In genomic region chr6:127329191-127330014, GRCm38 (mm10) we compare ENCODE assay signal across 8 mouse cellular contexts.
A peak's percentile ranks its signal among the peaks of the same experiment; 100 is the strongest.
DNase-seq lines count a peak whose midpoint lies in the region; ATAC-seq and TF ChIP-seq lines count a peak whose summit lies in the region.

No protein-coding gene starts in this region.

- H3K27me3 ChIP-seq in heart, embryonic 10.5 days (ENCODE audit: insufficient read depth, poor library complexity, severe bottlenecking): no peaks in the 10 kb centered on the region
- no peaks in the 10 kb centered on the region; the same call in 1 of the 2 replicates for H3K27me3 ChIP-seq in forebrain, embryonic 16.5 days (replicated peaks; ENCODE audit: control insufficient read depth, insufficient read depth, low read length)
- no peaks in the 10 kb centered on the region for H3K27me3 ChIP-seq in liver, embryonic 16.5 days (ENCODE audit: control insufficient read depth, insufficient read depth, low read depth, low read length)

- intact Hi-C loops in heart, postnatal 36 days (cut with DNase I): no loop called here

- H3K4me1 ChIP-seq in heart, embryonic 10.5 days: peaks cover 57% of the 10 kb centered on the region
- no peaks in the 10 kb centered on the region for H3K4me1 ChIP-seq in ES-E14 (ENCODE audit: control insufficient read depth in 2 of 2, insufficient read depth in 2 of 2, low read length in 2 of 2, poor library complexity in 1 of 2)
- peaks cover 28% of the 10 kb centered on the region for H3K4me1 ChIP-seq in forebrain, embryonic 16.5 days (replicated peaks; ENCODE audit: control insufficient read depth, insufficient read depth, low read length)
- peaks cover 52% of the 10 kb centered on the region for H3K4me1 ChIP-seq in liver, embryonic 16.5 days (ENCODE audit: control insufficient read depth, low read depth, low read length)

- H3K4me2 ChIP-seq in forebrain, embryonic 16.5 days (ENCODE audit: low read length): peak overlapping the region; percentile 66
- H3K4me2 ChIP-seq in liver, embryonic 16.5 days (ENCODE audit: low read depth, low read length): peak overlapping the region; percentile 89

- in situ Hi-C loops in ES-E14 (cut with MboI; ENCODE audit: low sequenced_read_pairs in 2 of 2, unreplicated experiment in 2 of 2): no loop called here

- no peak overlapping the region for H3K9ac ChIP-seq in ES-E14 (ENCODE audit: insufficient read depth, low read depth, low read length, poor library complexity, severe bottlenecking)
- peak overlapping the region; percentile 69 for H3K9ac ChIP-seq in forebrain, embryonic 16.5 days (replicated peaks; ENCODE audit: low read depth, low read length)
- peak overlapping the region; percentile 63 for H3K9ac ChIP-seq in liver, embryonic 16.5 days (ENCODE audit: low read depth, low read length)

- peak overlapping the region; percentile 64 for H3K4me3 ChIP-seq in heart, embryonic 10.5 days
- H3K4me3 ChIP-seq in ES-E14 (ENCODE audit: insufficient read depth in 1 of 2, low read depth in 1 of 2, low read length in 2 of 2, poor library complexity in 1 of 2, severe bottlenecking in 1 of 2): peak overlapping the region; percentile 18 to 44; a peak in 1 of 4 replicates
- peak overlapping the region; percentile 50 for H3K4me3 ChIP-seq in forebrain, embryonic 16.5 days (replicated peaks; ENCODE audit: low read length)
- H3K4me3 ChIP-seq in liver, embryonic 16.5 days (ENCODE audit: low read depth, low read length): peak overlapping the region; percentile 66

- DNase-seq in heart, embryonic 10.5 days (ENCODE audit: low spot score): no peak
- no peak for DNase-seq in heart, postnatal 36 days
- no peak for DNase-seq in ES-E14 (ENCODE audit: low read depth, low spot score)
- DNase-seq in c-Kit-positive CD71-positive TER-119-positive erythroid progenitor cells, embryonic 14.5 days (ENCODE audit: low spot score): no peak
- DNase-seq in adrenal gland, adult 8-10 months: no peak

- ATAC-seq in forebrain, embryonic 16.5 days: peak; percentile 43
- ATAC-seq in liver, embryonic 16.5 days (ENCODE audit: low read depth): no peak
- no peak for ATAC-seq in inflammation-experienced regulatory T-cells, adult 6 months

- WGBS in heart, embryonic 10.5 days: 49% methylated on average over 20 of the region's 20 CpGs
- WGBS in forebrain, embryonic 16.5 days: 12% methylated on average over 20 of the region's 20 CpGs
- WGBS in liver, embryonic 16.5 days (ENCODE audit: insufficient replicate concordance): 72% methylated on average over 20 of the region's 20 CpGs

- H3K36me3 ChIP-seq in heart, embryonic 10.5 days: no peaks in the 10 kb centered on the region
- H3K36me3 ChIP-seq in ES-E14 (ENCODE audit: control insufficient read depth, insufficient read depth, low read length, poor library complexity, severe bottlenecking): no peaks in the 10 kb centered on the region
- H3K36me3 ChIP-seq in forebrain, embryonic 16.5 days (ENCODE audit: control insufficient read depth, insufficient read depth): no peaks in the 10 kb centered on the region
- no peaks in the 10 kb centered on the region for H3K36me3 ChIP-seq in liver, embryonic 16.5 days (ENCODE audit: control insufficient read depth, insufficient read depth)

- no peaks in the 10 kb centered on the region for H3K9me3 ChIP-seq in heart, embryonic 10.5 days
- H3K9me3 ChIP-seq in ES-E14 (ENCODE audit: control insufficient read depth, insufficient read depth, low read depth, low read length): no peaks in the 10 kb centered on the region
- no peaks in the 10 kb centered on the region for H3K9me3 ChIP-seq in forebrain, embryonic 16.5 days (ENCODE audit: control insufficient read depth, low read length)
- H3K9me3 ChIP-seq in liver, embryonic 16.5 days (replicated peaks; ENCODE audit: control insufficient read depth, low read length): no peaks in the 10 kb centered on the region

- H3K27ac ChIP-seq in heart, embryonic 10.5 days: peak overlapping the region; percentile 96
- no peak overlapping the region for H3K27ac ChIP-seq in ES-E14 (ENCODE audit: insufficient read depth, low read depth, low read length, poor library complexity, severe bottlenecking)
- H3K27ac ChIP-seq in forebrain, embryonic 16.5 days (ENCODE audit: low read length): peak overlapping the region; percentile 70
- peak overlapping the region; percentile 18 for H3K27ac ChIP-seq in liver, embryonic 16.5 days (ENCODE audit: low read length)

TF ChIP-seq in ES-E14, 5 proteins besides CTCF, POLR2A, EP300 and RAD21:
- no peak for TF ChIP-seq ZC3H11A (IDR thresholded peaks at IDR 0.05; ENCODE audit: borderline replicate concordance, low read depth, low read length)
- TF ChIP-seq ZNF384 (IDR thresholded peaks at IDR 0.05; ENCODE audit: low read depth, low read length): no peak; the same call in 1 of the 2 replicates
- no peak for TF ChIP-seq CHD2 (IDR thresholded peaks at IDR 0.05; ENCODE audit: low read depth, low read length)
- TF ChIP-seq HCFC1 (IDR thresholded peaks at IDR 0.05; ENCODE audit: borderline replicate concordance, insufficient read depth, low read length): no peak
- TF ChIP-seq MAFK (IDR thresholded peaks at IDR 0.05; ENCODE audit: insufficient read depth, low read depth, low read length): no peak
